Mouse (Mus musculus): ENCODE data around the gene Hoxa7.

DNA sequence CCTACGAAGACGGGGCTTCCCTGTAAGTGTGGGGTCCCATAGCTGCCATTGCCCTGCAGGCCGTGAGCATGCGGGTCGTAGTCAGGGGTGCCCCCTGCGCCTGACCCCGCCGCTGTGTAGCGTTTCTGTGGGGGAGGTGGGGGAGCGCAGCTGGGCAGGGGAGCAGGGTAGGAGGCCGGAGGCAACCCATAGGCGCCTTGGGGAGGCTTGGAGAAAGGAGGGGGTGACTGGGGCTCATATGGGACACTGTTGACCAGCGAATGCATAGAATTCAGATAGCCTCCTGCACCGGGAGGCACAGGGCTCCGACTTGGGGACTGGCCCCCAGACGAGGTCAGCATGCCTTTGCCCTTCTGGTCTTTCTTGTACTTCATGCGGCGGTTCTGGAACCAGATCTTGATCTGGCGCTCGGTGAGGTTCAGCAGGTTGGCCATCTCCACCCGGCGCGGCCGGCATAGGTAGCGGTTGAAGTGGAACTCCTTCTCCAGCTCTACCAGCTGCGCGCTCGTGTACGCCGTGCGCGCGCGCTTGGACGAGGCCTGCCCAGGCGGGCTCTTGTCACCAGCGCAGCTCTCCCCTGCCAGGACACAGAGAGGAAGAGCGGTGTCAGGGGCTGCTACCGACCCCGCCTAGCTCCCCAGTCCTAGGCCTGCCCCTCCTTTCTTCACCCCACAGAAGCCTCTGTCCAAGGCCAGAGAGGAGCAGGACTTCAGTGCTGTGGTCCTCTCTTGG is 51.3 kb downstream of the Hoxa7 start:
- TF ChIP-seq CTCF (IDR thresholded peaks at IDR 0.05; ENCODE audit: low read depth): no peak
- no peak for TF ChIP-seq EP300 (IDR thresholded peaks at IDR 0.05; ENCODE audit: low read depth)
